Mouse (Mus musculus) neural tube, embryonic 11.5 days (tissue): ENCODE results near the gene Grm7. TPM values are rescaled to one million over a fixed set of nuclear protein-coding genes. Genes with fewer than 3 reads are reported as not detected.

ENCODE experiments used
- ATAC-seq: fragments of 200-750 bp; cut with Nextera tagmentation; 2 replicates; pipeline ENCODE4 v1.8.0; 2017; ENCODE audit warnings: moderate number of reproducible peaks, mild to moderate bottlenecking, moderate TSS enrichment, moderate library complexity; ENCODE audit not compliant: insufficient read depth, low FRiP score, low TSS enrichment
- DNase-seq: peaks from one replicate; pipeline ENCODE4 v3.0.0-alpha.2; 2015; ENCODE audit warnings: low spot score
- H3K27ac ChIP-seq: fragments of 300-500 bp; sonication (generic); 2 replicates; pipeline ENCODE4 v1.5.1; 2014; ENCODE audit warnings: low read depth, mild to moderate bottlenecking, low read length
- H3K27me3 ChIP-seq: fragments of 300-500 bp; sonication (generic); 2 replicates; pipeline ENCODE4 v1.6.1; 2014; ENCODE audit warnings: mild to moderate bottlenecking, low read length, mixed read lengths; ENCODE audit not compliant: control insufficient read depth, insufficient read depth
- H3K36me3 ChIP-seq: fragments of 300-500 bp; sonication (generic); 2 replicates; pipeline ENCODE4 v1.6.1; 2014; ENCODE audit warnings: mild to moderate bottlenecking, low read length, moderate library complexity, mixed read lengths; ENCODE audit not compliant: control insufficient read depth, insufficient read depth
- H3K4me1 ChIP-seq: fragments of 300-500 bp; sonication (generic); 2 replicates; pipeline ENCODE4 v1.6.1; 2014; ENCODE audit warnings: low read length, mixed read lengths; ENCODE audit not compliant: control insufficient read depth, insufficient read depth
- H3K4me2 ChIP-seq: fragments of 300-500 bp; sonication (generic); 2 replicates; pipeline ENCODE4 v1.6.1; 2014; ENCODE audit warnings: low read depth, mild to moderate bottlenecking, moderate library complexity
- H3K4me3 ChIP-seq: fragments of 300-500 bp; sonication (generic); 2 replicates; pipeline ENCODE4 v1.5.1; 2014; ENCODE audit warnings: low read depth, low read length
- H3K9ac ChIP-seq: fragments of 300-500 bp; sonication (generic); 2 replicates; pipeline ENCODE4 v1.6.1; 2014; ENCODE audit warnings: mild to moderate bottlenecking, low read length
- H3K9me3 ChIP-seq: fragments of 300-500 bp; sonication (generic); 2 replicates; pipeline ENCODE4 v1.6.1; 2016; ENCODE audit warnings: low read length; ENCODE audit not compliant: control insufficient read depth
- WGBS: fragments of 180-500 bp; shearing (Covaris S2); extraction: QIAGEN DNeasy Blood & Tissue Kit; methylation state at CpG from one replicate; pipeline ENCODE4 v1.1.7; 2014; 5-methylcytosine and 5-hydroxymethylcytosine counted together
- polyA plus RNA-seq: library from polyadenylated mRNA; unstranded; fragments of >200 nt; fragmentation: Nextera tagmentation; extraction: Ambion mirVana; gene quantifications from 2 replicates; pipeline ENCODE4 v1.2.1, GENCODE M21; 2014

Grm7 gene
- polyA plus RNA-seq, 1 experiment from 2014 or later: 0.89 TPM

DNA sequence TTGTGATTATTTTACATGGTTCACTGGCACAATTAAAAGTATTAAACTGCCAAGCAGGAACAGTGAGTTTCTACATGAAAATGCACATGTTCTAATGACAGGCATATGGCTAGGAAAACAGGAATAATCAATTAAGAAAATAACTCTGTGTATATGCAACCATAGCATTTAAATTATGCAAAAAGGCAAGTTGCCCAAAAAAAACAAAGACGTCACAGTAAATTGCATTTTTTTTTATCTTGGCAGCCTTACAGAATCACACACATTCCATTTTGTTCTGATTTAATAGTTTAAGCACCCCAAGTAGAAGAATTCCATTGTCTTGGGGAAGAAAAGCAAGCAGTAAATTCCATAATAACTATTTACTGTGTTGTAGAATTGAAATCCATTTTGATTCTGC, 716.3 kb downstream of the Grm7 start:
- WGBS: 91% methylated on average over 1 of the region's 1 CpGs
- ATAC-seq (no peak), DNase-seq (no peak)
- Histone ChIP-seq H3K9ac (no peak overlapping the region), H3K4me1 (no peaks in the 10 kb centered on the region), H3K27me3 (no peaks in the 10 kb centered on the region), H3K27ac (no peak overlapping the region), H3K4me2 (no peak overlapping the region), H3K36me3 (no peaks in the 10 kb centered on the region), H3K4me3 (no peak overlapping the region), H3K9me3 (no peaks in the 10 kb centered on the region)

DNA sequence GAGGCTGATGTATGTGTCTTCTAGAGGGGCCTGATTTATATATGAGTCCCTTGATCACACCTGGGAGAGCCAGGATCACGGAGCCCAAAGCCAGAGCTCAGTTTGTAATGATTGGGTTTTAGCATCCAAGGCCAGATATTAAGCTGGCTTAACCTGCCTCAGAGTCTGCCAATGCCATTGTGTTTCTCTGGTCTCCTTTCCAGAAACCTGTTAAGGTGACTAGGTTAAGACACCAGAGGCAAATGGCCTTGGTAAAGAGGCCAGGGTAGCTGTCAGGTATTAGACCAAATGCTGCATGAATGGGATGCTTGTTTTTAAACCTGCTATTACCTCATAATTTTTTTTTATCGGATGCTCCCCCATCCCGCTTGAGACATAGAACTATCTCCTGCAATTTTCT, 722.7 kb downstream of the Grm7 start:
- H3K4me1 ChIP-seq: no peaks in the 10 kb centered on the region
- no peak overlapping the region for H3K4me3 ChIP-seq
- no peaks in the 10 kb centered on the region for H3K36me3 ChIP-seq
- H3K4me2 ChIP-seq: no peak overlapping the region
- ATAC-seq (no peak), DNase-seq (no peak)
- H3K9me3 ChIP-seq: no peaks in the 10 kb centered on the region
- H3K27me3 ChIP-seq: no peaks in the 10 kb centered on the region
- H3K27ac ChIP-seq: no peak overlapping the region
- 90% methylated on average over 3 of the region's 3 CpGs for WGBS
- H3K9ac ChIP-seq: no peak overlapping the region

DNA sequence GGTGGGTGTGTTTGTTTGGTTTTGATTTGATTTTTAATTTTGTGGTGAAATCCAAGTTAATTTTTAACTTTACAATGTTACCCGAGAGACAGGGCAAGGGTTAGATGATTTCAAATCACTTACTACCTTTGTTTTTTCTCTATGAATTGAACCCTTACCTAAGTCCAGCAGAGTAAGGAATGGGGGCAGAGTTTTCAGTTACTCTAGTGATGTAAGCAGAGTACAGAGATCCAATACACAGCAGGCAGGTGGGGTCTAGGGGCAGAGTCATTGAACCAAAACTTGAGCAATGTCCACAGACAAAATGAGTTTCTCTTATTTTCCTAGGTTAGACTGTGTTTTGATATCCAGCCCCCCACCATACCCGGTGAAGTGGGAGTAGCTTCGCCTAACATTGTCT, 723.2 kb downstream of the Grm7 start:
- no peaks in the 10 kb centered on the region for H3K36me3 ChIP-seq
- H3K9me3 ChIP-seq: no peaks in the 10 kb centered on the region
- no peaks in the 10 kb centered on the region for H3K27me3 ChIP-seq
- H3K4me1 ChIP-seq: no peaks in the 10 kb centered on the region
- H3K9ac ChIP-seq: no peak overlapping the region
- WGBS: 90% methylated on average over 3 of the region's 3 CpGs
- H3K4me3 ChIP-seq: no peak overlapping the region
- no peak overlapping the region for H3K4me2 ChIP-seq
- DNase-seq: no peak
- no peak overlapping the region for H3K27ac ChIP-seq
- ATAC-seq: no peak

DNA sequence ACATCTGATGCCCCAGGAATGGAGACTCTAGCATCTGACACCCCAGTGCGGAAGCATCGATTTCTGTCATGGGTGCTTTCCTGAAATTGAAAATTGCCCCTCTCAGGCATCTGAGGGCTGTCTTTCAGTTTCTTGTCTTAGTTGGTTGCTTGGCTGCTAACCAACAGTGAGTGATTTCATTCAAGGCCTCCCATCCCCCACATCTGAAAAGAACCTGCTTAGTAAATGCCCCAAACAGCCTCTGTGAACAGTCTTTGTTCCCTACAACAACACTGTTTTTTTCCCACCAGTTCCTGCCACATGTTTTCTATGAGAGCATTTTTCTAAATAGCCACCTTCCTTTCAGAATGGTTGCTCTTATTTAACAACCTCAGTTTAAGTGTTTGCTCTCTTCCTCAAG, 723.6 kb downstream of the Grm7 start:
- H3K27ac ChIP-seq: no peak overlapping the region
- WGBS: 76% methylated on average over 2 of the region's 2 CpGs
- H3K27me3 ChIP-seq: no peaks in the 10 kb centered on the region
- H3K4me1 ChIP-seq: no peaks in the 10 kb centered on the region
- H3K4me3 ChIP-seq: no peak overlapping the region
- H3K4me2 ChIP-seq: no peak overlapping the region
- no peaks in the 10 kb centered on the region for H3K9me3 ChIP-seq
- no peak overlapping the region for H3K9ac ChIP-seq
- H3K36me3 ChIP-seq: no peaks in the 10 kb centered on the region
- ATAC-seq (no peak), DNase-seq (no peak)

DNA sequence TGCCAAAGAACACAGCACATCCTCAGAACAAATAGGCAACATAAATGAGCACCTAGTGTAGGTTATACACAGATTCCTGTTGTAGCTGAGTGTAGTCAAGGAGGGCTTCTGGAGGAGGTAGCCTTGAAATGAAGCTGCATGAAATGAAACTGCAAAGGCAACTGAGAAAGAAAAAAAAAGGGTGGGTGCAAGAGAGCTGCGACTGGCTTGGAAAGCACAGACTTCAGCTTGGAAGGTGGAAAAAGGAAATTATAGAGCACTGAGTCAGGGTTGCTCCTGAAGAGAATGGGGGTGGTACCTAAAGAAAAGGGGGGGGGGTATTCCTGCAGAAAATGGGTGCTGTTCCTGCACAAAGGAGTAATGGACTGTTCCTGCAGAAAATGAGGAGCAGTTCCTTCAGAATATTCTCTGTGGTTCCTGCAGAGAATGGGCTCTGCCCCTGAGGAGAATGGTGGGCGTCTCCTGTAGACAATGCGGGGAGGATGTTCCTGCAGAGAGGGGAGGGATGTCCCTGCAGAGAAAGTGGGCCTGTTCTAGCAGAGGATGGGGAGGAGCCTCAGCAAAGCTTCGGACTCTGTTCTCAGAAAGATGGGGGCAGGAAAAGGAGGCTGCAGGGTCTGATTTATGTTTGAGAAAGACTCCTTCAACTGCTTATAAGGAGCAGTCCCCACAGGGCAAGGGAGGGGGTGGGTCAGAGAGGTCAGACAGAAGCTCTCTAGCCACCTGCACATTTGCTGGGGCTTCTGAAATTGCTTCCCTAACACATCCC, 726.4 kb downstream of the Grm7 start:
- no peaks in the 10 kb centered on the region for H3K9me3 ChIP-seq
- no peak overlapping the region for H3K4me2 ChIP-seq
- no peak overlapping the region for H3K27ac ChIP-seq
- ATAC-seq (peak; percentile 51), DNase-seq (peak; percentile 38)
- no peak overlapping the region for H3K4me3 ChIP-seq
- H3K4me1 ChIP-seq: no peaks in the 10 kb centered on the region
- no peaks in the 10 kb centered on the region for H3K36me3 ChIP-seq
- 7% methylated on average over 4 of the region's 4 CpGs for WGBS
- H3K9ac ChIP-seq: no peak overlapping the region
- no peaks in the 10 kb centered on the region for H3K27me3 ChIP-seq

DNA sequence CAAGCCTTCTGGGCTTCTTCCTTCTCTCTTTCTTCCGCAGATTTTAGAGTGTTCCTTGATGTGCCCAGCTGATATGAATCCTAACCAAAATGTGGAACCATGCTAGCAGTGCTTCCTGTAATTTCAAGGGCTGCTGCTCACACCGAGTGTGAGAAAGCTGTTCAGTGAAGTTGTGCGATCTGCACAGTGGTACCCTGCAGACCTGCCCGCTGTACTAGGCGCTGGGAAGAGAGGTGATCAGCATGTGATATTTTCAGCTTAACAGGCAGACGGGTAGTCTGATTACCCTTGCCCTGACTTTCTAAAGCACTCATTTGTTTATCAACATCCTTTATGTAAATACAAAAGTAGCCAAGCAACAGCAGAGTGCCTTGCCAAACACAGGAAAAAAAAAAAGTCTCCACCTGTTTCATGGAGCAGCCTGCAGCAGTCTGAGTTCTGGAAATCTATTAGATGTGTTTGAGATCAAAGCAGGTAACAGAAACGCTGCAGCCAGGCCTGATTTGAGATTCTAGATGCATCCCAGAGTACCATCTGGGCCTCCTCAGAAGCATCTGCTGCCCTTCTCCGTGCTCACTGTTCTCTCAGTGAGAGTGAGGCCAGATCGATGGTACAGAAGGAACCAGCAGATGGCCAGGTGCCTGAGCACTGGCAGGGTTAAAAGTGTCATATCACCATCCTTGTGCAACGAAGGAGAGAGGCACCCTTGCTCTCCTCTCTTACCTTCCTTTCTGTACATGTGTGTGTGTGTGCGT, 727.4 kb downstream of the Grm7 start:
- ATAC-seq (peak; percentile 54), DNase-seq (peak; percentile 18)
- Histone ChIP-seq H3K9ac (no peak overlapping the region), H3K4me2 (no peak overlapping the region), H3K4me3 (no peak overlapping the region), H3K27me3 (no peaks in the 10 kb centered on the region), H3K9me3 (no peaks in the 10 kb centered on the region), H3K4me1 (no peaks in the 10 kb centered on the region), H3K27ac (0 out of 2 replicates have a peak overlapping the region, but pooled peaks have one; percentile 23), H3K36me3 (no peaks in the 10 kb centered on the region)
- 40% methylated on average over 11 of the region's 11 CpGs for WGBS

DNA sequence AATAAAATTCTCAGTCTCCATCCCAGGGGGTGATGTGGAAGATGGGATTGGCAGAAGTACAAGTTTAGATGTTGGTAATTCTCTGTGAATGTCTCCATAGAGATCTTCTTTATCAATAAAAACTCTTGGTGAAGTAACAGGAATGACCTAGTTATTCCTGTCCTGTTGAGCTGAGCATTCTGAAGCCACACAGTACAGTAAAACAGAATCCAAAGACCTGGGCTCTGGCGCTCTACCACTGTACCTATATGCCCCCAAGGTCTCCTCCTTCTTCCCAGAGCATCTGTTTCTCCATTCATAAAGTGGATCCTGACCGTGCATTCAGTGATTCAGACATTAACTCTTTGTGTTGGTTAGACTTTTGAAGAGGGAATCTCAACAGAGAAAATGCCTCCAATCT, 735.3 kb downstream of the Grm7 start:
- DNase-seq: no peak
- Histone ChIP-seq H3K27ac (no peak overlapping the region), H3K9me3 (no peaks in the 10 kb centered on the region), H3K4me2 (no peak overlapping the region), H3K9ac (no peak overlapping the region), H3K36me3 (no peaks in the 10 kb centered on the region), H3K4me1 (no peaks in the 10 kb centered on the region), H3K4me3 (no peak overlapping the region), H3K27me3 (no peaks in the 10 kb centered on the region)
- 89% methylated on average over 2 of the region's 2 CpGs for WGBS
- ATAC-seq: no peak

DNA sequence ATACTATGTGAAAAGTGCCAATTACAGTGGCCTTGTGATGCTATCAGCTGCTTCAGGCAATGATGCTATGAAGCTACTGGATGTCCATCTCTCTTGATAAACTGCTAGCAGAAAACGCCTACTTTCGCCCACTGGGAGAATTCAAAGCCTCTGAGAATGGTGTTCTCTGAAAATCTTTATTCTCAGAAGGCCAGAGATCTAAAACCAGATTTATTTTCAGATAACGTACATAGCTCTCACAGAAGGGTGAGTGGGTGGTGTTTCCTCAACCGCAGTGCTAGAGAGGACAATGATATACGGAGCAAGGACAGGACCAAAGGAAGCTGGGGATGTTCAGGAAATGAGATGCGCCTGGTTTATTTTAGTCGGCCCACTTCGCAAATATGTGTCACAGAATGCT, 763.4 kb downstream of the Grm7 start:
- H3K9ac ChIP-seq: no peak overlapping the region
- no peaks in the 10 kb centered on the region for H3K36me3 ChIP-seq
- no peaks in the 10 kb centered on the region for H3K27me3 ChIP-seq
- H3K4me3 ChIP-seq: no peak overlapping the region
- no peaks in the 10 kb centered on the region for H3K4me1 ChIP-seq
- ATAC-seq (no peak), DNase-seq (no peak)
- H3K27ac ChIP-seq: no peak overlapping the region
- H3K9me3 ChIP-seq: no peaks in the 10 kb centered on the region
- no peak overlapping the region for H3K4me2 ChIP-seq
- 87% methylated on average over 8 of the region's 8 CpGs for WGBS

DNA sequence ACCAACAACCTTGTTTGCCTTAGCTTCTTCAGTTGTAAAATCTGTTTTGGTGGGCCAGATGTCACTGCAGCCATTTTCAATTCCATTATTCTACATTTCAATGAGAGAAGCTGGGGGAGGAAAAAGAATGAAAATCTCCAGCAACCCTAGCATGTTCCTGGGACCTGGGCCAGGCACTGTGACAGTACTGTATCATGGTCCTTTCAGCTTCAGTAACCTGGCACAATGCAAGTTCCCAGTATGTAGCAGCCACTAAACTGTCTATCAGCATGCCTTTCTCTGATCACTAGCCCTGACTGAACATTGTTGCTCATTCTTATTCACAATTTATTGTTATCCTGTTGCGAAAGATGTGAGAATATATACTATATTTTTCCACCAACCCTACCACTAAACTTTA, 779.4 kb downstream of the Grm7 start:
- Histone ChIP-seq H3K4me1 (no peaks in the 10 kb centered on the region), H3K36me3 (no peaks in the 10 kb centered on the region), H3K4me3 (no peak overlapping the region), H3K9me3 (no peaks in the 10 kb centered on the region), H3K27ac (no peak overlapping the region), H3K27me3 (no peaks in the 10 kb centered on the region), H3K9ac (no peak overlapping the region), H3K4me2 (no peak overlapping the region)
- 83% methylated on average over 1 of the region's 1 CpGs for WGBS
- DNase-seq (no peak), ATAC-seq (no peak)
